Mouse (Mus musculus): ENCODE data around the gene Srsf4.

GRCm38 (mm10) chr4:131848082-131848481 lies 25.3 kb upstream of the Srsf4 start:
- TF ChIP-seq USF2 (IDR thresholded peaks at IDR 0.05; ENCODE audit: borderline replicate concordance in 1 of 2, insufficient read depth in 1 of 2, low read depth in 1 of 2, low read length in 2 of 2) (no peak), TBP (IDR thresholded peaks at IDR 0.05; ENCODE audit: low read depth, low read length) (no peak), MAFK (IDR thresholded peaks at IDR 0.05; ENCODE audit: borderline replicate concordance, low read depth, low read length) (no peak)
